Mouse (Mus musculus) E14TG2a.4 (cell line): ENCODE results near the gene Slc22a12.
A peak's percentile ranks its signal among the peaks of the same experiment; 100 is the strongest.

Experiments used
- H3K27me3 ChIP-seq: 2 replicates; pipeline ENCODE4 v1.6.1; 2014; ENCODE audit warnings: low read length, control low read depth; ENCODE audit not compliant: insufficient read depth
- H3K36me3 ChIP-seq: 2 replicates; pipeline ENCODE4 v1.6.1; 2014; ENCODE audit warnings: low read length, control low read depth; ENCODE audit not compliant: insufficient read depth
- H3K4me1 ChIP-seq: replicated peaks from 2 replicates; pipeline ENCODE4 v1.6.1; 2014; ENCODE audit warnings: low read depth, low read length, control low read depth
- H3K4me3 ChIP-seq: replicated peaks from 2 replicates; pipeline ENCODE4 v1.5.1; 2014; ENCODE audit warnings: mild to moderate bottlenecking, low read length
- H3K9me3 ChIP-seq: 2 replicates; pipeline ENCODE4 v1.6.1; 2014; ENCODE audit warnings: low read length, control low read depth
- CTCF ChIP-seq: conservative IDR thresholded peaks from 2 replicates; pipeline ENCODE4 v1.5.1; 2014; ENCODE audit warnings: low read length
- NANOG ChIP-seq: IDR thresholded peaks from 2 replicates; pipeline ENCODE4 v1.6.1; 2014; ENCODE audit warnings: borderline replicate concordance, low read length, mixed read lengths
- POU5F1 ChIP-seq: IDR thresholded peaks from 2 replicates; pipeline ENCODE4 v1.6.1; 2014; ENCODE audit warnings: low read length, borderline replicate concordance

Slc22a12 gene

GRCm38 (mm10) chr19:6531011-6531631 lies 11.7 kb downstream of the Slc22a12 start:
- Histone ChIP-seq H3K9me3 (no peaks in the 10 kb centered on the region), H3K4me1 (peaks cover 57% of the 10 kb centered on the region), H3K4me3 (peak overlapping the region; percentile 72), H3K36me3 (no peaks in the 10 kb centered on the region), H3K27me3 (peaks cover 35% of the 10 kb centered on the region)
- no peak for TF ChIP-seq NANOG
- TF ChIP-seq POU5F1 = no peak
- no peak for TF ChIP-seq CTCF

- H3K4me1 ChIP-seq = peaks cover 55% of the 10 kb centered on the region
- H3K9me3 ChIP-seq = no peaks in the 10 kb centered on the region
- TF ChIP-seq NANOG (no peak), POU5F1 (no peak), CTCF (no peak)
- no peaks in the 10 kb centered on the region for H3K36me3 ChIP-seq
- no peak overlapping the region for H3K4me3 ChIP-seq
- H3K27me3 ChIP-seq = peaks cover 35% of the 10 kb centered on the region
Measured at GRCm38 (mm10) chr19:6530359-6530758, 12.5 kb downstream of the Slc22a12 start.

- peaks cover 53% of the 10 kb centered on the region for H3K4me1 ChIP-seq
- peaks cover 35% of the 10 kb centered on the region for H3K27me3 ChIP-seq
- no peaks in the 10 kb centered on the region for H3K9me3 ChIP-seq
- peak overlapping the region; percentile 72 for H3K4me3 ChIP-seq
- H3K36me3 ChIP-seq = no peaks in the 10 kb centered on the region
- TF ChIP-seq CTCF = no peak
Measured at GRCm38 (mm10) chr19:6529265-6529985, 13.4 kb downstream of the Slc22a12 start.

- TF ChIP-seq NANOG = no peak
- no peak for TF ChIP-seq POU5F1
- TF ChIP-seq CTCF = no peak
- Histone ChIP-seq H3K4me1 (peaks cover 39% of the 10 kb centered on the region), H3K36me3 (no peaks in the 10 kb centered on the region), H3K4me3 (no peak overlapping the region), H3K9me3 (no peaks in the 10 kb centered on the region), H3K27me3 (peaks cover 26% of the 10 kb centered on the region)
Measured at GRCm38 (mm10) chr19:6527839-6528531, 14.8 kb downstream of the Slc22a12 start.

- H3K4me1 ChIP-seq = peaks cover 37% of the 10 kb centered on the region
- TF ChIP-seq CTCF (no peak), POU5F1 (no peak), NANOG (no peak)
Measured at GRCm38 (mm10) chr19:6527439-6527838, 15.4 kb downstream of the Slc22a12 start.

GRCm38 (mm10) chr19:6526010-6526409 lies 16.8 kb downstream of the Slc22a12 start:
- peaks cover 7% of the 10 kb centered on the region for H3K27me3 ChIP-seq
- no peaks in the 10 kb centered on the region; the same call in 1 of the 2 replicates for H3K36me3 ChIP-seq
- H3K4me1 ChIP-seq = peaks cover 34% of the 10 kb centered on the region
- no peak overlapping the region for H3K4me3 ChIP-seq
- no peaks in the 10 kb centered on the region for H3K9me3 ChIP-seq
- TF ChIP-seq POU5F1 (no peak), CTCF (no peak), NANOG (no peak)

More at GRCm38 (mm10) chr19:6527439-6527838, 15.4 kb downstream of the Slc22a12 start:
- Histone ChIP-seq H3K4me3 (no peak overlapping the region), H3K27me3 (peaks cover 21% of the 10 kb centered on the region), H3K36me3 (no peaks in the 10 kb centered on the region), H3K9me3 (no peaks in the 10 kb centered on the region)

- TF ChIP-seq NANOG (no peak), POU5F1 (no peak), CTCF (no peak)
- H3K9me3 ChIP-seq = no peaks in the 10 kb centered on the region
- peaks cover 28% of the 10 kb centered on the region for H3K4me1 ChIP-seq
- no peaks in the 10 kb centered on the region for H3K27me3 ChIP-seq
- H3K4me3 ChIP-seq = no peak overlapping the region
- H3K36me3 ChIP-seq = no peaks in the 10 kb centered on the region; the same call in 1 of the 2 replicates
Measured at GRCm38 (mm10) chr19:6525023-6525422, 17.8 kb downstream of the Slc22a12 start.

GRCm38 (mm10) chr19:6522289-6522688 lies 20.5 kb downstream of the Slc22a12 start:
- no peaks in the 10 kb centered on the region; the same call in 1 of the 2 replicates for H3K36me3 ChIP-seq
- H3K27me3 ChIP-seq = no peaks in the 10 kb centered on the region
- TF ChIP-seq POU5F1 = no peak
- TF ChIP-seq CTCF = no peak
- no peak for TF ChIP-seq NANOG
- no peak overlapping the region for H3K4me3 ChIP-seq
- H3K4me1 ChIP-seq = peaks cover 34% of the 10 kb centered on the region
- no peaks in the 10 kb centered on the region for H3K9me3 ChIP-seq
